Mouse (Mus musculus) liver, adult 2 months (tissue): ENCODE results near the gene Csnk2b.
A peak's percentile ranks its signal among the peaks of the same experiment; 100 is the strongest.

ENCODE experiments used
- CTCF ChIP-seq: fragments of 200-500 bp; IDR thresholded peaks from 2 replicates; pipeline ENCODE4 v1.5.1; 2011; ENCODE audit warnings: low read depth, low read length, control low read depth
- POLR2A ChIP-seq: fragments of 200-500 bp; IDR thresholded peaks from 2 replicates; pipeline ENCODE4 v1.6.1; 2011; ENCODE audit warnings: low read length, control low read depth; ENCODE audit not compliant: insufficient read depth; ENCODE audit errors: extremely low read depth

- TF ChIP-seq POLR2A (no peak), CTCF (peak; percentile 50; the same call in 1 of the 2 replicates)
Measured at GRCm38 (mm10) chr17:35166352-35167035, 44.6 kb upstream of the Csnk2b start.
